Mouse (Mus musculus) embryo, embryonic 11.5 days (tissue): ENCODE data around the gene Thpo.

Source experiments
- DNase-seq: peaks from one replicate; pipeline ENCODE4 v3.0.0-alpha.2; 2012; ENCODE audit warnings: low read depth, low spot score

Thpo gene

GRCm38 (mm10) chr16:20703699-20704400 is 30.5 kb downstream of the Thpo start:
- no peak for DNase-seq

GRCm38 (mm10) chr16:20703071-20703470 is 31.2 kb downstream of the Thpo start:
- no peak for DNase-seq

DNA sequence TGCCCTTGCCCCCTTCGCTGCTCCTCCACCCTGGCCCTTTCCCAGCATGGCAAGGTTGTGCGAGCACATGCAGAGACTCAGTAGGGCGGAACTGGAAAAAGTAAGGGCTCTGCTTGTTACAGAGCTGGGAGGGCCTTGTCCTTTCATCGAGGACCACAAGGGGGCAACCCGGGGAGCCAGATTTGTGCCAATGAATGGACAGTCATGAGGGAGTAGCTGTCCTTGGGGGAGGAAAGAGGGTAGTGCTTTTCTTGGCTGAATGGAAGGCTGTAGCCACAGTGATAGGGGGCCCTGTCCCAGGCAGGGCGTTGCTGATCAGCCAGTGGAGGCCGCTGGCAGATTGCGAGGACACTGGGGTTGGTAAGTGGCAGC is 31.8 kb downstream of the Thpo start:
- DNase-seq: peak; percentile 63

GRCm38 (mm10) chr16:20701729-20702521 is 32.4 kb downstream of the Thpo start:
- DNase-seq: no peak

GRCm38 (mm10) chr16:20701316-20701715 is 33.0 kb downstream of the Thpo start:
- DNase-seq: no peak

- no peak for DNase-seq
These were observed 34.3 kb downstream of the Thpo start for GRCm38 (mm10) chr16:20700036-20700435.

DNA sequence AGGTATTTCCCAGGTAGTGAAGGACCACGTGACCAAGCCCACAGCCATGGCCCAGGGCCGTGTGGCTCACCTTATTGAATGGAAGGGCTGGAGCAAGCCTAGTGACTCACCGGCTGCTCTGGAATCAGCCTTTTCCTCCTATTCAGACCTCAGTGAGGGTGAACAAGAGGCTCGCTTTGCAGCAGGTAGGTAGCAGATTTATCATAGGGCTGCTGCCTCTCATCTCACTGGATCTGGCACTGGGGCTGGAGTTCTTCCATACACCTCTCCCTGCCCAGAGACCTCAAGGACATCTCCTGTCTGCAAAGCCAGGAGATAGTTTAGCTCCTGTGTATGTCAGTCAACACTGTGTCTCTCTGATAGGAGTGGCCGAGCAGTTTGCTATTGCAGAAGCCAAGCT is 35.0 kb downstream of the Thpo start:
- DNase-seq: no peak

GRCm38 (mm10) chr16:20695622-20696323 is 38.5 kb downstream of the Thpo start:
- no peak for DNase-seq

DNA sequence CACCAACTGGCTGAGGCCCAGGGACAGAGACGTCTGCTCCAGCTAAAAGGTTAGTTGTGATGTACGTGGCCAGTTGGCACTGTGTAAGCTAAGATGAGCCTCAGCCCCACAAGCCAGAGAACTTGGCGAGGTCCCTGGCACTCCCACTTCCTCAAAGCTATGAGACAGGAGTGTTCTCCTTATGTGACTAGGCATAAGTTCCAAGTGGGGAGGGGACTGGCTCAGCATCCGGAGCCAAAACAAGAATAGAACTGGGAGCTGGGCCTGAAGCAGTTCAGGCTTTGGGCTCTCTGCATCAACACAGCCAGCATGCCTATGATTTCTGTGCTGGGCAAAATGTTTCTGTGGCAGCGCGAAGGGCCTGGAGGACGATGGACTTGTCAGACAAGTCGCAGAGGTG is 39.5 kb downstream of the Thpo start:
- DNase-seq: no peak

GRCm38 (mm10) chr16:20693111-20693701 is 41.1 kb downstream of the Thpo start, which contains the start of gene Fam131a:
TSS of gene Fam131a (plus strand) at chr16:20693241.
- DNase-seq: peak; percentile 85

DNA sequence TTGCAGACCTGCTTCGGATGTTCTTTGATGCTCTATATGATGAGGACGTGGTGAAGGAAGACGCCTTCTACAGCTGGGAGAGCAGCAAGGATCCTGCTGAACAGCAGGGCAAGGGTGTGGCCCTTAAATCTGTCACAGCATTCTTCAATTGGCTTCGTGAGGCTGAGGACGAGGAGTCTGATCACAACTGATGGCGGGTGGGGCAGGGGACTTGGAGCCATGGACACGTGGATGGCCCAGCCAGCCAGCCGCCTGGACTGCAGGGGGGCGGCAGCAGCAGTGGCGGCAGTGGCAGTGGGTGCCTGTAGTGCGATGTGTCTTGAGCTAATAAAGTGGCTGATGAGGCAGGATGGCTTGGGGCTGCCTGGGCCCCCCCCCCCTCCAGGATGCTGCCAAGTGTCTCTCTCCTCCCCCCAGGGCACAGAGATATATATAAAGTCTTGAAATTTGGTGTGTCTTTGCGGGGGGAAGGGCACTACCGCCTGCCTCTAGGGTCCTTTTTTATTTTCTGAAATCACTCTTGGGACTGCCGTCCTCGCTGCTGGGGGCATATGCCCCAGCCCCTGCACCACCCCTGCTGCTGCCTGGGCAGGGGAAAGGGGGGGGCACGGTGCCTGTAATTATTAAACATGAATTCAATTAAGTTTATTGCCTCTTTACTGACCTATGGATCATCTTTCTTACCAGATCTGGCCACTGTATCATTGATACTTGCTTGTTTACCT is 41.9 kb downstream of the Thpo start:
- no peak for DNase-seq

GRCm38 (mm10) chr16:20691617-20692016 is 42.7 kb downstream of the Thpo start:
- DNase-seq: no peak

- DNase-seq: no peak
These were observed 43.5 kb downstream of the Thpo start for GRCm38 (mm10) chr16:20690774-20691173.

DNA sequence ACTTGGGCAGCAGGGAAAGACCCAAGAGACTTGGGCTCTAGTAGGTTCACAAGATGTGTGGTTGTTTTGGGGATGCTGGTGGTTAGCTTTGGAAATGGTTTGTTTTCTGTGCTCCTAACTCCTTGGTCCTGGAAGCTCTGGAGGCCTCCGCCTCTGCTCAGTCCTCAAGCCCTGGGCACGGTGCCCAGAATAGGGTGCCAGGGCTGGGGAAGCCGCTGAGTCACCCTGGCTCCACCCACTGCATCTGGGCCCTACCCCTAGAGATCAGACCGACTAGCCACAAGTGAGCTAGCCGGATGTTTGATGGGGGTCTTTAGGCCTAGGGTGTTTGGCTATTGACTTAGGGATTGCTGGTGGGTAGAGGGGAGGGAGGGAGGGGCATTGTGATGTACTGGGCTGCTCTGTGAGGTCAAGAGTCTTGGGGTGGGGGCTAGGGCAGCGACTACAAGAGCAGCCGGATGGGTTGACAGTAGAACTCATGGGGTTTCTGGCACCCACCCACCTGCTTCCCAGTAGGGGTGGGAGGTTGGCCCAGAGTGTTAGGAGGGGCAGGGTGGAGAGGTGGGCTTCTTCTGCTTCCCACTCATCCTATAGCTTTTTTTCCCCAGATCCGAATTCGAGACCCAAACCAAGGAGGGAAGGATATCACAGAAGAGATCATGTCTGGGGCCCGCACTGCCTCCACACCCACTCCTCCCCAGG is 56.2 kb downstream of the Thpo start:
- no peak for DNase-seq

GRCm38 (mm10) chr16:20677380-20677779 is 56.9 kb downstream of the Thpo start:
- no peak for DNase-seq

- no peak for DNase-seq
These were observed 57.6 kb downstream of the Thpo start for GRCm38 (mm10) chr16:20676702-20677101.

GRCm38 (mm10) chr16:20675213-20675612 is 59.1 kb downstream of the Thpo start:
- DNase-seq: no peak
